Mouse (Mus musculus) ES-E14 (cell line): ENCODE data around the gene Evpl.

Experiments used
- CHD2 ChIP-seq: IDR thresholded peaks from 2 replicates; pipeline ENCODE4 v1.6.1; 2014; ENCODE audit warnings: mild to moderate bottlenecking, low read depth, low read length, inconsistent platforms
- HCFC1 ChIP-seq: IDR thresholded peaks from 2 replicates; pipeline ENCODE4 v1.6.1; 2012; ENCODE audit warnings: low read length, inconsistent platforms, borderline replicate concordance; ENCODE audit not compliant: insufficient read depth
- MAFK ChIP-seq: IDR thresholded peaks from 2 replicates; pipeline ENCODE4 v1.6.1; 2014; ENCODE audit warnings: mild to moderate bottlenecking, low read depth, low read length, inconsistent platforms; ENCODE audit not compliant: insufficient read depth
- ZC3H11A ChIP-seq: IDR thresholded peaks from 2 replicates; pipeline ENCODE4 v1.6.1; 2012; ENCODE audit warnings: low read depth, mild to moderate bottlenecking, inconsistent platforms, low read length, borderline replicate concordance
- ZNF384 ChIP-seq: IDR thresholded peaks from 2 replicates; pipeline ENCODE4 v1.6.1; 2012; ENCODE audit warnings: low read depth, low read length, inconsistent platforms

DNA sequence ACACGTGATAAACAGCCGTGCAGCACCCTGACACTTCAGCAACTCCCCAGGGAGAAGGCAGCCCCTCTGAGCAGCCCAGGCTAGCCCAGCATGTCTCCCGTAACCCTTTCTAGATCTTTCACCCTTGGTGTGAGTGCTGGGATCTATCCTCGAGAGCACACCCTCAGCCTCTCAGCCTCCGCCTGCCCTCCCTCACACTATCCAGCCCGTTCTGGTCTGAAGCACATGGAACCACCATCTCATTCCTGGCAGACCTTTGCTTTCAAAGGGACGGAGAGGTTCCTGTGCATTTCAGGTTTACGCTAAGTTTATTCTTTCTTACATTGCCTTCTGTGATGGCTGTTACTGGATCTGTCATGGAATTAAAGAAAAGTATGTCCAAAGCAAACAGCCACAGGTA, 6.7 kb upstream of the Evpl start:
- TF ChIP-seq HCFC1 (no peak), ZC3H11A (no peak), ZNF384 (no peak), MAFK (no peak), CHD2 (no peak)
